ENCODE assay signal across 8 mouse cellular contexts in the genomic region with DNA sequence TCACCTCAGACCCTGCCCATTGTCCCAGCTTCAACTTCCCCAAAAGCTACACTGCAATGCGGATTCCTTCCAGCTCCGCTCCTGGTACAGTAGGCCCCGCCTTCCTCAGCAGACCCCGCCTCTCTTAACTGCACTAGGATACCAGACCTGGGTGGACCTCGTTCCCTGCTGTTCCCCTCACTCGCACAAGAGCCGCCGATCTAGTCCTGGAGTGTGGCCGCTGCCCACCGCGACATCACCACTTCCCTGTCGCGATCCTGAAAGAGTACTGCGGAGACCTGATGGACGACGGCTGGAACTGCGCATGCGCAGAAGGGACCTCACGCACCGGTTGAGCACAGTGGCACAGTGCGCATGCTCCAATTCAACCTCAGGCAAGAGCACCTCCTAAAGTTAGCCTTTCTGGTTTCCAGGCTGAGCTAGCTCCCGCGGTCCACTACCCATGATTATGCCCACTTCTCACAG. TPM values are rescaled to one million over a fixed set of nuclear protein-coding genes. Genes with fewer than 3 reads are reported as not detected.
DNase-seq lines count a peak whose midpoint lies in the region; ATAC-seq and TF ChIP-seq lines count a peak whose summit lies in the region.

A gene (minus strand): TSS at position 393 of the 465 bp plus-strand sequence.

- H3K27me3 ChIP-seq in ES-Bruce4 (ENCODE audit: control insufficient read depth, insufficient read depth, low read length, poor library complexity, severe bottlenecking): no peaks in the 10 kb centered on the region
- no peaks in the 10 kb centered on the region for H3K27me3 ChIP-seq in forebrain, embryonic 14.5 days (replicated peaks; ENCODE audit: control insufficient read depth, insufficient read depth, low read length)
- no peaks in the 10 kb centered on the region for H3K27me3 ChIP-seq in neural tube, embryonic 15.5 days (replicated peaks)

- TF ChIP-seq CTCF in ES-Bruce4 (IDR thresholded peaks at IDR 0.05; ENCODE audit: low read depth, low read length): no peak

- intact Hi-C loops in heart, postnatal 14 days (cut with DNase I): no loop called here

- TF ChIP-seq EP300 in ES-Bruce4 (IDR thresholded peaks at IDR 0.05; ENCODE audit: insufficient read depth, low read depth, low read length): no peak

- no peak within 1 kb of the TSS; the same call in 1 of the 2 replicates for H3K27ac ChIP-seq in ES-Bruce4 (ENCODE audit: insufficient read depth, low read length)
- H3K27ac ChIP-seq in forebrain, embryonic 14.5 days (ENCODE audit: low read depth, low read length): peak within 1 kb of the TSS; percentile 81
- H3K27ac ChIP-seq in neural tube, embryonic 15.5 days (replicated peaks): peak within 1 kb of the TSS; percentile 94

- H3K4me1 ChIP-seq in ES-Bruce4 (ENCODE audit: control insufficient read depth, insufficient read depth, low read length): no peaks in the 10 kb centered on the region
- peaks cover 11% of the 10 kb centered on the region for H3K4me1 ChIP-seq in forebrain, embryonic 14.5 days (ENCODE audit: control insufficient read depth, insufficient read depth, low read length)
- H3K4me1 ChIP-seq in neural tube, embryonic 15.5 days: peaks cover 36% of the 10 kb centered on the region

- peak within 1 kb of the TSS; percentile 81 for H3K4me3 ChIP-seq in ES-Bruce4 (ENCODE audit: low read depth, low read length)
- peak within 1 kb of the TSS; percentile 64 for H3K4me3 ChIP-seq in forebrain, embryonic 14.5 days (ENCODE audit: low read depth, low read length)
- peak within 1 kb of the TSS; percentile 85 for H3K4me3 ChIP-seq in neural tube, embryonic 15.5 days (replicated peaks)

- peak; percentile 98 for DNase-seq in forebrain, embryonic 14.5 days (ENCODE audit: low spot score)
- peak; percentile 95 to 96 for DNase-seq in heart, postnatal 14 days
- DNase-seq in layer of hippocampus, adult 11-12 months (ENCODE audit: low spot score): peak; percentile 98
- peak; percentile 94 to 96 for DNase-seq in lung, adult 18-20 months
- DNase-seq in testis, postnatal 14 days (ENCODE audit: low spot score): peak; percentile 89

- peak; percentile 66 for TF ChIP-seq POLR2A in ES-Bruce4 (IDR thresholded peaks at IDR 0.05; ENCODE audit: insufficient read depth, low read length)

- H3K4me2 ChIP-seq in forebrain, embryonic 14.5 days (ENCODE audit: low read length): peak within 1 kb of the TSS; percentile 87
- H3K4me2 ChIP-seq in neural tube, embryonic 15.5 days: peak within 1 kb of the TSS; percentile 94

- H3K9me3 ChIP-seq in ES-Bruce4 (replicated peaks; ENCODE audit: control insufficient read depth, insufficient read depth, low read length, poor library complexity, severe bottlenecking): no peaks in the 10 kb centered on the region
- H3K9me3 ChIP-seq in forebrain, embryonic 14.5 days (replicated peaks; ENCODE audit: control insufficient read depth, low read length): no peaks in the 10 kb centered on the region
- no peaks in the 10 kb centered on the region for H3K9me3 ChIP-seq in neural tube, embryonic 15.5 days (replicated peaks)

- peak; percentile 76; the same call in 1 of the 2 replicates for ATAC-seq in cerebellum, adult (ENCODE audit: insufficient number of reproducible peaks, low FRiP score, low TSS enrichment)
- ATAC-seq in forebrain, embryonic 14.5 days: peak; percentile 88
- ATAC-seq in neural tube, embryonic 15.5 days (ENCODE audit: low FRiP score): peak; percentile 73

- WGBS in forebrain, embryonic 14.5 days: under 1% methylated on average over 23 of the region's 23 CpGs
- 0% methylated on average over 23 of the region's 23 CpGs for WGBS in neural tube, embryonic 15.5 days

- peaks cover 4% of the 10 kb centered on the region for H3K36me3 ChIP-seq in ES-Bruce4 (ENCODE audit: control insufficient read depth, insufficient read depth, low read length, poor library complexity, severe bottlenecking)
- H3K36me3 ChIP-seq in forebrain, embryonic 14.5 days (ENCODE audit: control insufficient read depth, insufficient read depth, low read length): peaks cover 64% of the 10 kb centered on the region
- H3K36me3 ChIP-seq in neural tube, embryonic 15.5 days: peaks cover 56% of the 10 kb centered on the region

- H3K9ac ChIP-seq in ES-Bruce4 (ENCODE audit: low read depth, poor library complexity, severe bottlenecking): peak within 1 kb of the TSS; percentile 37
- peak within 1 kb of the TSS; percentile 86 for H3K9ac ChIP-seq in forebrain, embryonic 14.5 days (ENCODE audit: low read length)
- H3K9ac ChIP-seq in neural tube, embryonic 15.5 days (replicated peaks): peak within 1 kb of the TSS; percentile 82

RNA-seq across cellular contexts. Expression of the gene that starts here (rescaled TPM):
- polyA plus RNA-seq in ES-Bruce4 (2011; ENCODE audit: insufficient read depth, insufficient read length, low read depth, missing spikeins): 25.7 and 32.1 TPM in 2 replicates
- polyA plus RNA-seq in forebrain, embryonic 14.5 days (2014; fragmentation: Nextera tagmentation; extraction: Ambion mirVana): 106 and 130 TPM in 2 replicates
- total RNA-seq in heart, postnatal 14 days (2021): 10 to 100 TPM; 15.0 to 15.1 TPM
- polyA plus RNA-seq in neural tube, embryonic 15.5 days (2015; fragmentation: Nextera tagmentation; extraction: Ambion mirVana): 137 and 153 TPM in 2 replicates
